Mouse (Mus musculus) cerebellum, postnatal 36 days (tissue): ENCODE measurements at regions not wholly inside any gene's neighbourhood (a gene's known extent, or its start where the extent isn't known, plus 50 kb on each side); places are given as distances from the start of the nearest gene placed in this dataset.
"Not testable (repeated sequence)": the region's sequence is repeated elsewhere in the genome, so short reads cannot be mapped to it uniquely, and the experiment has no call there.

ENCODE experiments used
- DNase-seq, 2 experiments: peaks; one replicate each; pipeline ENCODE4 v3.0.0; 2021 to 2022; ENCODE audit warnings: mixed read lengths in 2 of 2

GRCm38 (mm10) chr13:97384091-97384777 lies 143.3 kb downstream of the Enc1 start:
- no peak for DNase-seq

- DNase-seq = no peak
These were observed 142.4 kb downstream of the Enc1 start for GRCm38 (mm10) chr13:97383351-97383750.

GRCm38 (mm10) chr13:97380366-97380765 lies 139.5 kb downstream of the Enc1 start:
- DNase-seq = no peak

GRCm38 (mm10) chr13:97376232-97376523 lies 135.3 kb downstream of the Enc1 start:
- no peak for DNase-seq

- no peak for DNase-seq
These were observed 134.8 kb downstream of the Enc1 start for GRCm38 (mm10) chr13:97375501-97376231.

- DNase-seq = no peak
These were observed 131.4 kb downstream of the Enc1 start for GRCm38 (mm10) chr13:97372348-97372747.

- no peak for DNase-seq
These were observed 130.3 kb downstream of the Enc1 start for GRCm38 (mm10) chr13:97371200-97371599.

- no peak for DNase-seq
These were observed 125.8 kb downstream of the Enc1 start for GRCm38 (mm10) chr13:97366723-97367122.

- no peak for DNase-seq
These were observed 124.8 kb downstream of the Enc1 start for GRCm38 (mm10) chr13:97365557-97366244.

GRCm38 (mm10) chr13:97365004-97365403 lies 124.1 kb downstream of the Enc1 start:
- DNase-seq = no peak

GRCm38 (mm10) chr13:97363765-97364164 lies 122.9 kb downstream of the Enc1 start:
- no peak for DNase-seq

GRCm38 (mm10) chr13:97363214-97363613 lies 122.3 kb downstream of the Enc1 start:
- no peak for DNase-seq

GRCm38 (mm10) chr13:97360551-97360950 lies 119.6 kb downstream of the Enc1 start:
- no peak for DNase-seq

GRCm38 (mm10) chr13:97358781-97359305 lies 117.9 kb downstream of the Enc1 start:
- DNase-seq = no peak

GRCm38 (mm10) chr13:97358261-97358660 lies 117.4 kb downstream of the Enc1 start:
- DNase-seq = no peak

GRCm38 (mm10) chr13:97356923-97357807 lies 116.3 kb downstream of the Enc1 start:
- no peak for DNase-seq

GRCm38 (mm10) chr13:97355411-97355810 lies 114.5 kb downstream of the Enc1 start:
- not testable (repeated sequence) for DNase-seq

- no peak for DNase-seq
These were observed 106.8 kb downstream of the Enc1 start for GRCm38 (mm10) chr13:97347696-97348095.

- peak in 1 of 2 experiments; percentile 11 for DNase-seq
These were observed 100.4 kb downstream of the Enc1 start for GRCm38 (mm10) chr13:97341218-97341889.

GRCm38 (mm10) chr13:97337954-97338353 lies 97.0 kb downstream of the Enc1 start:
- DNase-seq = no peak

- DNase-seq = peak; percentile 70 to 74
These were observed 96.4 kb downstream of the Enc1 start for GRCm38 (mm10) chr13:97337296-97337731.
